Mouse (Mus musculus): Measurements from ENCODE around the gene Cd70. TPM values are rescaled to one million over a fixed set of nuclear protein-coding genes. Genes with fewer than 3 reads are reported as not detected.

The Cd70 gene
- polyA plus RNA-seq, 3 experiments from 2014 or later: 1.6 to 5.2 (median 3.4) TPM

- ATAC-seq: peak; percentile 87
These were observed 53.0 kb downstream of the Cd70 start for GRCm38 (mm10) chr17:57096623-57096920.

Other genes starting within 250 kb of the Cd70 start
- gene Mllt1, start 214.4 kb downstream of the Cd70 start, polyA plus RNA-seq (2017; shearing (Covaris generic)): 1 to 10 TPM; 5.4 to 6.2 (median 5.6) TPM
- gene Acer1, start 167.7 kb downstream of the Cd70 start, polyA plus RNA-seq (2017; shearing (Covaris generic)): not detected
- 100 to 1,000 TPM in 2 of 3 experiments, 10 to 100 TPM in 1; 61.9 to 113 (median 112) TPM for gene Clpp, start 159.5 kb downstream of the Cd70 start, polyA plus RNA-seq (2017; shearing (Covaris generic))
- gene Alkbh7, start 152.4 kb downstream of the Cd70 start, polyA plus RNA-seq (2017; shearing (Covaris generic)): 10 to 100 TPM; 20.3 to 29.1 (median 22.2) TPM
- gene Pspn, start 149.8 kb downstream of the Cd70 start, polyA plus RNA-seq (2017; shearing (Covaris generic)): 1 to 10 TPM in 1 of 3 experiments, under 1 TPM in 1, not detected in 1; 0.82 to 1.5 TPM
- 10 to 100 TPM; 66.8 to 86.1 (median 78.3) TPM for gene Gtf2f1, start 138.5 kb downstream of the Cd70 start, polyA plus RNA-seq (2017; shearing (Covaris generic))
- gene Gm17949, start 138.3 kb downstream of the Cd70 start, polyA plus RNA-seq (2017; shearing (Covaris generic)): 1 to 10 TPM in 1 of 3 experiments, under 1 TPM in 2; 0.51 to 1.7 (median 0.67) TPM
- 10 to 100 TPM; 17.4 to 36.4 (median 31.4) TPM for gene Khsrp, start 118.3 kb downstream of the Cd70 start, polyA plus RNA-seq (2017; shearing (Covaris generic))
- not detected for gene Slc25a41, start 108.1 kb downstream of the Cd70 start, polyA plus RNA-seq (2017; shearing (Covaris generic))
- gene Crb3, start 90.7 kb downstream of the Cd70 start, polyA plus RNA-seq (2017; shearing (Covaris generic)): 1 to 10 TPM in 1 of 3 experiments, under 1 TPM in 2; 0.94 to 2.4 (median 0.99) TPM
- gene Slc25a23, start 89.9 kb downstream of the Cd70 start, polyA plus RNA-seq (2017; shearing (Covaris generic)): 1 to 10 TPM; 1.0 to 3.1 (median 2.6) TPM
- 100 to 1,000 TPM; 183 to 288 (median 219) TPM for gene Dennd1c, start 71.3 kb downstream of the Cd70 start, polyA plus RNA-seq (2017; shearing (Covaris generic))
- 1 to 10 TPM; 2.2 to 5.4 (median 3.9) TPM for gene Tubb4a, start 62.0 kb downstream of the Cd70 start, polyA plus RNA-seq (2017; shearing (Covaris generic))
- 10 to 100 TPM in 2 of 3 experiments, 1 to 10 TPM in 1; 9.6 to 30.9 (median 15.9) TPM for gene Tnfsf9, start 44.5 kb downstream of the Cd70 start, polyA plus RNA-seq (2017; shearing (Covaris generic))
- 10 to 100 TPM; 13.3 to 15.2 (median 14.1) TPM for gene Tnfsf14, start 44.4 kb upstream of the Cd70 start, polyA plus RNA-seq (2017; shearing (Covaris generic))
- 1 to 10 TPM; 1.0 to 3.6 (median 1.8) TPM for gene C3, start 78.4 kb upstream of the Cd70 start, polyA plus RNA-seq (2017; shearing (Covaris generic))
- gene Gpr108, start 98.7 kb upstream of the Cd70 start, polyA plus RNA-seq (2017; shearing (Covaris generic)): 10 to 100 TPM; 49.0 to 66.3 (median 56.5) TPM
- 1 to 10 TPM; 1.0 to 4.4 (median 3.6) TPM for gene Trip10, start 99.7 kb upstream of the Cd70 start, polyA plus RNA-seq (2017; shearing (Covaris generic))
- gene Vav1, start 129.3 kb upstream of the Cd70 start, polyA plus RNA-seq (2017; shearing (Covaris generic)): 10 to 100 TPM; 66.1 to 89.2 (median 85.7) TPM
- gene Adgre1, start 208.9 kb upstream of the Cd70 start, polyA plus RNA-seq (2017; shearing (Covaris generic)): under 1 TPM in 1 of 3 experiments, not detected in 2; 0.91 TPM